Comparison of ENCODE assay signal across 7 mouse cellular contexts in genomic region chr5:99973941-99974340, GRCm38 (mm10). TPM values are rescaled to one million over a fixed set of nuclear protein-coding genes. Genes with fewer than 3 reads are reported as not detected.
A peak's percentile ranks its signal among the peaks of the same experiment; 100 is the strongest.
DNase-seq lines count a peak whose midpoint lies in the region; ATAC-seq and TF ChIP-seq lines count a peak whose summit lies in the region.

No protein-coding gene starts in this region.

- peak overlapping the region; percentile 17; the same call in 1 of the 2 replicates for H3K4me3 ChIP-seq in liver, embryonic 11.5 days (ENCODE audit: low read depth, low read length)
- peak overlapping the region in 1 of 2 experiments; percentile 12; a peak in 1 of 4 replicates for H3K4me3 ChIP-seq in MEL (ENCODE audit: control insufficient read depth in 1 of 2, insufficient read depth in 1 of 2, low read depth in 2 of 2, low read length in 2 of 2)
- H3K4me3 ChIP-seq in liver, embryonic 15.5 days (replicated peaks) = 0 out of 2 replicates have a peak overlapping the region, but pooled peaks have one; percentile 11

- DNase-seq in liver, embryonic 11.5 days (ENCODE audit: low spot score) = no peak
- DNase-seq in liver (no peak), MEL (ENCODE audit: low read depth, low spot score) (peak; percentile 64)
- peak; percentile 16 for DNase-seq in fibroblast of lung, adult 2 months (ENCODE audit: low read depth)
- no peak for DNase-seq in cerebellum, adult 8-10 months
- DNase-seq in layer of hippocampus, postnatal 36 days = no peak

- no peak overlapping the region for H3K9ac ChIP-seq in liver, embryonic 11.5 days (ENCODE audit: low read depth, low read length)
- H3K9ac ChIP-seq in MEL (ENCODE audit: control insufficient read depth, low read depth, low read length, poor library complexity, severe bottlenecking) = peak overlapping the region; percentile 50
- peak overlapping the region; percentile 1; the same call in 1 of the 2 replicates for H3K9ac ChIP-seq in liver, embryonic 15.5 days

- TF ChIP-seq POLR2A in MEL (IDR thresholded peaks at IDR 0.05; ENCODE audit: control insufficient read depth in 1 of 2, insufficient read depth in 1 of 2, low read depth in 1 of 2, low read length in 2 of 2, poor library complexity in 1 of 2) = no peak

- 0 out of 4 replicates have a peak, but pooled peaks of 1 of the 2 experiments have one; percentile 15 for TF ChIP-seq EP300 in MEL (IDR thresholded peaks at IDR 0.05; ENCODE audit: low read depth in 1 of 2, low read length in 2 of 2)

- TF ChIP-seq RAD21 in MEL (IDR thresholded peaks at IDR 0.05; ENCODE audit: low read depth, low read length) = no peak

- H3K27me3 ChIP-seq in liver, embryonic 11.5 days (replicated peaks; ENCODE audit: control insufficient read depth, insufficient read depth, low read length) = no peaks in the 10 kb centered on the region
- H3K27me3 ChIP-seq in MEL (ENCODE audit: control insufficient read depth in 1 of 2, insufficient read depth in 2 of 2, low read length in 2 of 2) = no peaks in the 10 kb centered on the region
- no peaks in the 10 kb centered on the region for H3K27me3 ChIP-seq in liver, embryonic 15.5 days

- whole genome bisulfite sequencing in liver, embryonic 11.5 days = 13% methylated on average over 2 of the region's 2 CpGs
- 8% methylated on average over 2 of the region's 2 CpGs for WGBS in liver, embryonic 15.5 days (ENCODE audit: insufficient replicate concordance)

- no peaks in the 10 kb centered on the region for H3K9me3 ChIP-seq in liver, embryonic 11.5 days (ENCODE audit: control insufficient read depth, low read length)
- no peaks in the 10 kb centered on the region for H3K9me3 ChIP-seq in MEL (replicated peaks; ENCODE audit: insufficient read depth, low read length)
- H3K9me3 ChIP-seq in liver, embryonic 15.5 days (replicated peaks) = no peaks in the 10 kb centered on the region

- no peak overlapping the region; the same call in 1 of the 2 replicates for H3K27ac ChIP-seq in liver, embryonic 11.5 days (ENCODE audit: low read depth, low read length)
- H3K27ac ChIP-seq in MEL (ENCODE audit: control insufficient read depth, low read depth, low read length) = no peak overlapping the region
- peak overlapping the region; percentile 9; the same call in 1 of the 2 replicates for H3K27ac ChIP-seq in liver, embryonic 15.5 days (replicated peaks)

- peaks cover 77% of the 10 kb centered on the region for H3K79me2 ChIP-seq in MEL (ENCODE audit: control insufficient read depth, insufficient read depth, low read length, poor library complexity)

- TF ChIP-seq CTCF in MEL (IDR thresholded peaks at IDR 0.05 in 2 of 3, conservative IDR thresholded peaks at IDR 0.05 in 1 of 3; ENCODE audit: control insufficient read depth in 1 of 3, insufficient read depth in 1 of 3, low read depth in 2 of 3, low read length in 3 of 3, poor library complexity in 1 of 3, severe bottlenecking in 1 of 3) = no peak

- H3K4me1 ChIP-seq in liver, embryonic 11.5 days (replicated peaks; ENCODE audit: control insufficient read depth, insufficient read depth, low read length) = peaks cover 37% of the 10 kb centered on the region
- H3K4me1 ChIP-seq in MEL (ENCODE audit: control insufficient read depth in 1 of 2, insufficient read depth in 2 of 2, low read length in 2 of 2) = peaks cover 21 to 22% of the 10 kb centered on the region in 2 experiments
- H3K4me1 ChIP-seq in liver, embryonic 15.5 days (replicated peaks) = peaks cover 41% of the 10 kb centered on the region

- H3K36me3 ChIP-seq in liver, embryonic 11.5 days (ENCODE audit: control insufficient read depth, insufficient read depth, low read length) = peaks cover 9% of the 10 kb centered on the region
- peaks cover 50 to 58% of the 10 kb centered on the region in 2 experiments for H3K36me3 ChIP-seq in MEL (ENCODE audit: control insufficient read depth in 1 of 2, insufficient read depth in 2 of 2, low read length in 2 of 2)
- peaks cover 47% of the 10 kb centered on the region for H3K36me3 ChIP-seq in liver, embryonic 15.5 days (replicated peaks)

- no peak for ATAC-seq in liver, embryonic 11.5 days (replicated peaks; ENCODE audit: low FRiP score)
- no peak for ATAC-seq in liver, embryonic 15.5 days (ENCODE audit: insufficient read depth)

- H3K4me2 ChIP-seq in liver, embryonic 11.5 days = peak overlapping the region; percentile 84
- peak overlapping the region; percentile 91 for H3K4me2 ChIP-seq in liver, embryonic 15.5 days

TF ChIP-seq in MEL, 35 proteins besides CTCF, POLR2A, EP300 and RAD21:
- TF ChIP-seq MEF2A (IDR thresholded peaks at IDR 0.05; ENCODE audit: extremely low read depth, insufficient replicate concordance, low read depth, low read length, poor library complexity, severe bottlenecking) (no peak), SIN3A (IDR thresholded peaks at IDR 0.05; ENCODE audit: low read length) (peak; percentile 27; the same call in 1 of the 2 replicates), ETS1 (IDR thresholded peaks at IDR 0.05; ENCODE audit: low read depth, low read length) (0 out of 2 replicates have a peak, but pooled peaks have one; percentile 55)

RNA-seq across cellular contexts. Expression of gene Hnrnpd, which starts 4.8 kb away (rescaled TPM):
- polyA plus RNA-seq in liver, embryonic 11.5 days (2014; fragmentation: Nextera tagmentation; extraction: Ambion mirVana) = 150 and 152 TPM in 2 replicates
- 55.4 and 70.6 TPM in 2 replicates for total RNA-seq in MEL (2012; rRNA removed)
- polyA plus RNA-seq in MEL (2012; ENCODE audit: insufficient read depth in 1 of 2, insufficient read length in 2 of 2, low read depth in 1 of 2, low replicate concordance in 2 of 2, missing spikeins in 1 of 2) = 100 to 1,000 TPM in 1 of 2 experiments, not detected in 1; 796 TPM
- 70.5 and 75.0 TPM in 2 replicates for polyA plus RNA-seq in liver, embryonic 15.5 days (2015; fragmentation: Nextera tagmentation; extraction: Ambion mirVana)
- 100 to 1,000 TPM; 205 to 208 TPM for total RNA-seq in layer of hippocampus, postnatal 36 days (2021)

RNA-seq across cellular contexts. Expression of gene 4930524J08Rik, which starts 4.9 kb away (rescaled TPM):
- polyA plus RNA-seq in liver, embryonic 11.5 days (2014; fragmentation: Nextera tagmentation; extraction: Ambion mirVana) = 1.3 and 1.9 TPM in 2 replicates
- 1.0 and 1.1 TPM in 2 replicates for total RNA-seq in MEL (2012; rRNA removed)
- 1 to 10 TPM in 1 of 2 experiments, not detected in 1; 6.7 TPM for polyA plus RNA-seq in MEL (2012; ENCODE audit: insufficient read depth in 1 of 2, insufficient read length in 2 of 2, low read depth in 1 of 2, low replicate concordance in 2 of 2, missing spikeins in 1 of 2)
- 0.48 and 0.77 TPM in 2 replicates for polyA plus RNA-seq in liver, embryonic 15.5 days (2015; fragmentation: Nextera tagmentation; extraction: Ambion mirVana)
- 1 to 10 TPM; 1.9 to 2.3 TPM for total RNA-seq in layer of hippocampus, postnatal 36 days (2021)

Comparison
In these comparisons a context has a peak if more than half of its experiments do, and no peak if none do; other contexts are left out.
1. DNase-seq: peak in MEL (single experiment) and fibroblast of lung, adult 2 months (single experiment); none in liver, embryonic 11.5 days (single experiment), liver (single experiment), cerebellum, adult 8-10 months (single experiment) and layer of hippocampus, postnatal 36 days (0 of 2).